In genomic region chr7:45744387-45744786, GRCm38 (mm10) we compare ENCODE assay signal across 9 mouse cellular contexts. TPM values are rescaled to one million over a fixed set of nuclear protein-coding genes. Genes with fewer than 3 reads are reported as not detected.
DNase-seq lines count a peak whose midpoint lies in the region; ATAC-seq and TF ChIP-seq lines count a peak whose summit lies in the region.
"Had no signal": no experiment of that assay in that cellular context is flagged by ENCODE, and none has a peak within 500 bp of the region (broad histone marks: within the 10 kb centered on the region; RNA-seq: fewer than 3 reads in every experiment).

No protein-coding gene starts in this region.

- TF ChIP-seq RAD21 in MEL (IDR thresholded peaks at IDR 0.05; ENCODE audit: low read depth, low read length), result no peak

- TF ChIP-seq POLR2A in MEL (IDR thresholded peaks at IDR 0.05; ENCODE audit: control insufficient read depth in 1 of 2, insufficient read depth in 1 of 2, low read depth in 1 of 2, low read length in 2 of 2, poor library complexity in 1 of 2), result no peak

- peak; percentile 87 for DNase-seq in heart, embryonic 10.5 days (ENCODE audit: low spot score)
- DNase-seq in heart, postnatal 25 days (ENCODE audit: low spot score), result no peak
- peak; percentile 78 for DNase-seq in MEL (ENCODE audit: low read depth, low spot score)
- DNase-seq in cerebellum, adult 9-10 months, result peak; percentile 82
- DNase-seq in heart, postnatal 14 days, result peak; percentile 48 to 79
- DNase-seq in left cerebral cortex, adult 18-20 months (ENCODE audit: low spot score in 2 of 2), result peak; percentile 70 to 82
- DNase-seq in natural killer cell, adult 2 months (ENCODE audit: low spot score in 2 of 2), result peak; percentile 58 to 69

- H3K4me3 ChIP-seq in heart, embryonic 10.5 days, result no peak overlapping the region
- H3K4me3 ChIP-seq in MEL (ENCODE audit: control insufficient read depth in 1 of 2, insufficient read depth in 1 of 2, low read depth in 2 of 2, low read length in 2 of 2), result no peak overlapping the region
- H3K4me3 ChIP-seq: limb, embryonic 15.5 days had no signal

- H3K36me3 ChIP-seq in heart, embryonic 10.5 days, result no peaks in the 10 kb centered on the region
- peaks cover 0 to 8% of the 10 kb centered on the region in 2 experiments; a peak in 1 of 4 replicates for H3K36me3 ChIP-seq in MEL (ENCODE audit: control insufficient read depth in 1 of 2, insufficient read depth in 2 of 2, low read length in 2 of 2)
- H3K36me3 ChIP-seq: limb, embryonic 15.5 days had no signal

- no peak for TF ChIP-seq CTCF in MEL (IDR thresholded peaks at IDR 0.05 in 2 of 3, conservative IDR thresholded peaks at IDR 0.05 in 1 of 3; ENCODE audit: control insufficient read depth in 1 of 3, insufficient read depth in 1 of 3, low read depth in 2 of 3, low read length in 3 of 3, poor library complexity in 1 of 3, severe bottlenecking in 1 of 3)

- no peak overlapping the region for H3K27ac ChIP-seq in heart, embryonic 10.5 days
- no peak overlapping the region for H3K27ac ChIP-seq in MEL (ENCODE audit: control insufficient read depth, low read depth, low read length)
- H3K27ac ChIP-seq: limb, embryonic 15.5 days had no signal

- WGBS in heart, embryonic 10.5 days, result 35% methylated on average over 2 of the region's 2 CpGs

- 0 out of 2 replicates have a peak, but pooled peaks cover 2% of the 10 kb centered on the region for H3K9me3 ChIP-seq in heart, embryonic 10.5 days
- no peaks in the 10 kb centered on the region for H3K9me3 ChIP-seq in MEL (replicated peaks; ENCODE audit: insufficient read depth, low read length)
- H3K9me3 ChIP-seq: limb, embryonic 15.5 days had no signal

- H3K27me3 ChIP-seq in heart, embryonic 10.5 days (ENCODE audit: insufficient read depth, poor library complexity, severe bottlenecking), result peaks cover 23% of the 10 kb centered on the region
- H3K27me3 ChIP-seq in MEL (ENCODE audit: control insufficient read depth in 1 of 2, insufficient read depth in 2 of 2, low read length in 2 of 2), result no peaks in the 10 kb centered on the region
- H3K27me3 ChIP-seq: limb, embryonic 15.5 days had no signal

- no peaks in the 10 kb centered on the region for H3K79me2 ChIP-seq in MEL (ENCODE audit: control insufficient read depth, insufficient read depth, low read length, poor library complexity)

- H3K4me1 ChIP-seq in heart, embryonic 10.5 days, result peaks cover 23% of the 10 kb centered on the region
- H3K4me1 ChIP-seq in MEL (ENCODE audit: control insufficient read depth in 1 of 2, insufficient read depth in 2 of 2, low read length in 2 of 2), result peaks cover 0 to 16% of the 10 kb centered on the region in 2 experiments; a peak in 2 of 4 replicates

- ATAC-seq in activated CD4-positive, CD25-positive, alpha-beta regulatory T cell, adult 4 months, result no peak

- H3K9ac ChIP-seq in MEL (ENCODE audit: control insufficient read depth, low read depth, low read length, poor library complexity, severe bottlenecking), result no peak overlapping the region
- H3K9ac ChIP-seq: limb, embryonic 15.5 days had no signal

- intact Hi-C loops in heart, postnatal 25 days (cut with DNase I), result no loop called here
- intact Hi-C loops in heart, postnatal 14 days (cut with DNase I), result no loop called here

- no peak for TF ChIP-seq EP300 in MEL (IDR thresholded peaks at IDR 0.05; ENCODE audit: low read depth in 1 of 2, low read length in 2 of 2)

TF ChIP-seq in MEL, 35 proteins besides CTCF, POLR2A, EP300 and RAD21:
- TF ChIP-seq CHD2 (IDR thresholded peaks at IDR 0.05; ENCODE audit: low read length) (peak; percentile 93), TBP (IDR thresholded peaks at IDR 0.05; ENCODE audit: low read depth, low read length) (no peak), TAL1 (IDR thresholded peaks at IDR 0.05; ENCODE audit: low read length) (no peak), MAZ (IDR thresholded peaks at IDR 0.05; ENCODE audit: low read depth, low read length) (no peak), GABPA (IDR thresholded peaks at IDR 0.05; ENCODE audit: low read depth, low read length) (no peak)

RNA-seq across cellular contexts. Expression of gene Spaca4, which starts 18.8 kb away (rescaled TPM):
- polyA plus RNA-seq in heart, embryonic 10.5 days (2016; fragmentation: Nextera tagmentation; extraction: Ambion mirVana), result not detected in 2 replicates
- total RNA-seq in heart, postnatal 25 days (2021), result not detected
- not detected in 2 replicates for total RNA-seq in MEL (2012; rRNA removed)
- under 1 TPM in 1 of 2 experiments, not detected in 1; 0.38 TPM for polyA plus RNA-seq in MEL (2012; ENCODE audit: insufficient read depth in 1 of 2, insufficient read length in 2 of 2, low read depth in 1 of 2, low replicate concordance in 2 of 2, missing spikeins in 1 of 2)
- total RNA-seq in heart, postnatal 14 days (2021), result not detected
- not detected for total RNA-seq in left cerebral cortex, adult 18-20 months (2021)
- polyA plus RNA-seq in activated CD4-positive, CD25-positive, alpha-beta regulatory T cell, adult 4 months (2017; shearing (Covaris generic)), result not detected
- polyA plus RNA-seq: limb, embryonic 15.5 days had no signal

RNA-seq across cellular contexts. Expression of gene Fam83e, which starts 23.4 kb away (rescaled TPM):
- polyA plus RNA-seq in heart, embryonic 10.5 days (2016; fragmentation: Nextera tagmentation; extraction: Ambion mirVana), result 0.76 and 1.2 TPM in 2 replicates
- under 1 TPM; 0.20 to 0.34 TPM for total RNA-seq in heart, postnatal 25 days (2021)
- 0.95 and 1.0 TPM in 2 replicates for total RNA-seq in MEL (2012; rRNA removed)
- polyA plus RNA-seq in MEL (2012; ENCODE audit: insufficient read depth in 1 of 2, insufficient read length in 2 of 2, low read depth in 1 of 2, low replicate concordance in 2 of 2, missing spikeins in 1 of 2), result under 1 TPM in 1 of 2 experiments, not detected in 1; 0.43 TPM
- total RNA-seq in heart, postnatal 14 days (2021), result under 1 TPM; 0.17 to 0.24 TPM
- under 1 TPM in 1 of 2 experiments, not detected in 1; 0.21 TPM for total RNA-seq in left cerebral cortex, adult 18-20 months (2021)
- polyA plus RNA-seq in activated CD4-positive, CD25-positive, alpha-beta regulatory T cell, adult 4 months (2017; shearing (Covaris generic)), result not detected

RNA-seq across cellular contexts. Expression of gene Sphk2, which starts 26.6 kb away (rescaled TPM):
- 24.7 and 29.3 TPM in 2 replicates for polyA plus RNA-seq in heart, embryonic 10.5 days (2016; fragmentation: Nextera tagmentation; extraction: Ambion mirVana)
- total RNA-seq in heart, postnatal 25 days (2021), result 10 to 100 TPM; 15.8 to 16.7 TPM
- 18.3 and 21.0 TPM in 2 replicates for total RNA-seq in MEL (2012; rRNA removed)
- polyA plus RNA-seq in MEL (2012; ENCODE audit: insufficient read depth in 1 of 2, insufficient read length in 2 of 2, low read depth in 1 of 2, low replicate concordance in 2 of 2, missing spikeins in 1 of 2), result 10 to 100 TPM in 1 of 2 experiments, not detected in 1; 40.2 TPM
- total RNA-seq in heart, postnatal 14 days (2021), result 10 to 100 TPM; 17.5 to 18.8 TPM
- total RNA-seq in left cerebral cortex, adult 18-20 months (2021), result 10 to 100 TPM; 32.3 to 33.0 TPM
- 10 to 100 TPM; 10.2 to 19.6 TPM for polyA plus RNA-seq in activated CD4-positive, CD25-positive, alpha-beta regulatory T cell, adult 4 months (2017; shearing (Covaris generic))

RNA-seq across cellular contexts. Expression of gene Rpl18, which starts 29.1 kb away (rescaled TPM):
- polyA plus RNA-seq in heart, embryonic 10.5 days (2016; fragmentation: Nextera tagmentation; extraction: Ambion mirVana), result 860 and 1,046 TPM in 2 replicates
- total RNA-seq in heart, postnatal 25 days (2021), result 100 to 1,000 TPM; 507 to 553 TPM
- 3,210 and 3,724 TPM in 2 replicates for total RNA-seq in MEL (2012; rRNA removed)
- 1,000 to 10,000 TPM in 1 of 2 experiments, not detected in 1; 3,544 TPM for polyA plus RNA-seq in MEL (2012; ENCODE audit: insufficient read depth in 1 of 2, insufficient read length in 2 of 2, low read depth in 1 of 2, low replicate concordance in 2 of 2, missing spikeins in 1 of 2)
- total RNA-seq in heart, postnatal 14 days (2021), result 100 to 1,000 TPM; 552 to 626 TPM
- 100 to 1,000 TPM; 331 to 369 TPM for total RNA-seq in left cerebral cortex, adult 18-20 months (2021)
- polyA plus RNA-seq in activated CD4-positive, CD25-positive, alpha-beta regulatory T cell, adult 4 months (2017; shearing (Covaris generic)), result 1,000 to 10,000 TPM; 2,566 to 2,766 TPM

RNA-seq across cellular contexts. Expression of gene Lmtk3, which starts 39.2 kb away (rescaled TPM):
- 0.57 and 1.8 TPM in 2 replicates for polyA plus RNA-seq in heart, embryonic 10.5 days (2016; fragmentation: Nextera tagmentation; extraction: Ambion mirVana)
- under 1 TPM in 1 of 2 experiments, not detected in 1; 0.14 TPM for total RNA-seq in heart, postnatal 25 days (2021)
- total RNA-seq in MEL (2012; rRNA removed), result 0.03 and 0.04 TPM in 2 replicates
- polyA plus RNA-seq in MEL (2012; ENCODE audit: insufficient read depth in 1 of 2, insufficient read length in 2 of 2, low read depth in 1 of 2, low replicate concordance in 2 of 2, missing spikeins in 1 of 2), result under 1 TPM in 1 of 2 experiments, not detected in 1; 0.40 TPM
- under 1 TPM in 1 of 2 experiments, not detected in 1; 0.12 TPM for total RNA-seq in heart, postnatal 14 days (2021)
- 100 to 1,000 TPM; 229 to 237 TPM for total RNA-seq in left cerebral cortex, adult 18-20 months (2021)
- polyA plus RNA-seq in activated CD4-positive, CD25-positive, alpha-beta regulatory T cell, adult 4 months (2017; shearing (Covaris generic)), result not detected
